Mouse (Mus musculus) MEL (cell line): ENCODE measurements at regions not wholly inside any gene's neighbourhood (a gene's known extent, or its start where the extent isn't known, plus 50 kb on each side); places are given as distances from the start of the nearest gene placed in this dataset.

ENCODE experiments used
- DNase-seq: peaks from one replicate; pipeline ENCODE4 v3.0.0; 2011; ENCODE audit warnings: low read depth, low spot score
- H3K27ac ChIP-seq: 2 replicates; pipeline ENCODE4 v1.5.1; 2012; ENCODE audit warnings: low read depth, mild to moderate bottlenecking, control low read depth, low read length, moderate library complexity; ENCODE audit not compliant: control insufficient read depth
- H3K27me3 ChIP-seq, 2 experiments: fragments of 150-350 bp in 1 of 2; sonication (generic) in 1 of 2; 2 replicates each; pipeline ENCODE4 v1.6.1; 2012; ENCODE audit warnings: low read length in 2 of 2, mild to moderate bottlenecking in 2 of 2, improper control_type of control experiment in 1 of 2, moderate library complexity in 1 of 2; ENCODE audit not compliant: insufficient read depth in 2 of 2, control insufficient read depth in 1 of 2
- H3K36me3 ChIP-seq, 2 experiments: 2 replicates each; pipeline ENCODE4 v1.6.1; 2012 to 2014; ENCODE audit warnings: low read length in 2 of 2, improper control_type of control experiment in 1 of 2, inconsistent platforms in 1 of 2, mild to moderate bottlenecking in 1 of 2; ENCODE audit not compliant: insufficient read depth in 2 of 2, control insufficient read depth in 1 of 2
- H3K4me1 ChIP-seq, 2 experiments: fragments of 150-350 bp in 1 of 2; sonication (generic) in 1 of 2; 2 replicates each; pipeline ENCODE4 v1.6.1; 2012; ENCODE audit warnings: low read length in 2 of 2, improper control_type of control experiment in 1 of 2, mild to moderate bottlenecking in 1 of 2; ENCODE audit not compliant: insufficient read depth in 2 of 2, control insufficient read depth in 1 of 2
- H3K4me3 ChIP-seq, 2 experiments: fragments of 150-350 bp in 1 of 2; sonication (generic) in 1 of 2; 2 replicates each; pipeline ENCODE4 v1.5.1; 2012; ENCODE audit warnings: low read depth in 2 of 2, low read length in 2 of 2, mild to moderate bottlenecking in 2 of 2, moderate library complexity in 2 of 2, control low read depth in 1 of 2, improper control_type of control experiment in 1 of 2; ENCODE audit not compliant: control insufficient read depth in 1 of 2, insufficient read depth in 1 of 2
- H3K79me2 ChIP-seq: 2 replicates; pipeline ENCODE4 v1.6.1; 2012; ENCODE audit warnings: mild to moderate bottlenecking, low read length, moderate library complexity; ENCODE audit not compliant: control insufficient read depth, poor library complexity, insufficient read depth
- H3K9ac ChIP-seq: 2 replicates; pipeline ENCODE4 v1.6.1; 2012; ENCODE audit warnings: low read depth, mild to moderate bottlenecking, control low read depth, low read length, moderate library complexity; ENCODE audit not compliant: control insufficient read depth, poor library complexity, severe bottlenecking
- H3K9me3 ChIP-seq: fragments of 150-350 bp; sonication (generic); replicated peaks from 2 replicates; pipeline ENCODE4 v1.6.1; 2012; ENCODE audit warnings: mild to moderate bottlenecking, low read length, improper control_type of control experiment, moderate library complexity; ENCODE audit not compliant: insufficient read depth
- CHD2 ChIP-seq: IDR thresholded peaks from 2 replicates; pipeline ENCODE4 v1.6.1; 2011; ENCODE audit warnings: low read length, improper control_type of control experiment
- CTCF ChIP-seq, 3 experiments: IDR thresholded peaks in 2 of 3; conservative IDR thresholded peaks in 1 of 3; 2 replicates each; pipeline ENCODE4 v1.5.1; 2011 to 2012; ENCODE audit warnings: low read length in 3 of 3, low read depth in 2 of 3, mild to moderate bottlenecking in 2 of 3, improper control_type of control experiment in 1 of 3, inconsistent platforms in 1 of 3, mixed read lengths in 1 of 3, moderate library complexity in 1 of 3; ENCODE audit not compliant: control insufficient read depth in 1 of 3, insufficient read depth in 1 of 3, poor library complexity in 1 of 3, severe bottlenecking in 1 of 3
- EP300 ChIP-seq, 2 experiments: IDR thresholded peaks; 2 replicates each; pipeline ENCODE4 v1.6.1; 2011; ENCODE audit warnings: improper control_type of control experiment in 2 of 2, low read length in 2 of 2, low read depth in 1 of 2, mild to moderate bottlenecking in 1 of 2
- ETS1 ChIP-seq: IDR thresholded peaks from 2 replicates; pipeline ENCODE4 v1.6.1; 2012; ENCODE audit warnings: low read depth, mild to moderate bottlenecking, inconsistent platforms, low read length, improper control_type of control experiment, moderate library complexity
- HCFC1 ChIP-seq: IDR thresholded peaks from 2 replicates; pipeline ENCODE4 v1.6.1; 2012; ENCODE audit warnings: low read depth, mild to moderate bottlenecking, inconsistent platforms, low read length, improper control_type of control experiment, moderate library complexity
- KAT2A ChIP-seq: conservative IDR thresholded peaks from 2 replicates; pipeline ENCODE4 v1.6.1; 2012; ENCODE audit warnings: low read depth, low read length, improper control_type of control experiment, inconsistent platforms
- MAFK ChIP-seq: IDR thresholded peaks from 2 replicates; pipeline ENCODE4 v1.6.1; 2011; ENCODE audit warnings: low read depth, mild to moderate bottlenecking, low read length, improper control_type of control experiment, borderline replicate concordance
- MAZ ChIP-seq: IDR thresholded peaks from 2 replicates; pipeline ENCODE4 v1.6.1; 2012; ENCODE audit warnings: low read depth, mild to moderate bottlenecking, inconsistent platforms, low read length, improper control_type of control experiment
- MEF2A ChIP-seq: IDR thresholded peaks from 2 replicates; pipeline ENCODE4 v1.6.1; 2014; ENCODE audit warnings: low read depth, mild to moderate bottlenecking, inconsistent platforms, low read length, improper control_type of control experiment; ENCODE audit not compliant: poor library complexity, insufficient replicate concordance, severe bottlenecking; ENCODE audit errors: extremely low read depth
- MXI1 ChIP-seq: IDR thresholded peaks from 2 replicates; pipeline ENCODE4 v1.6.1; 2011; ENCODE audit warnings: mild to moderate bottlenecking, low read depth, low read length, improper control_type of control experiment
- MYB ChIP-seq: IDR thresholded peaks from 2 replicates; pipeline ENCODE4 v1.6.1; 2011; ENCODE audit warnings: mild to moderate bottlenecking, low read depth, low read length, improper control_type of control experiment
- NELFE ChIP-seq: IDR thresholded peaks from 2 replicates; pipeline ENCODE4 v1.6.1; 2011; ENCODE audit warnings: low read depth, low read length, improper control_type of control experiment
- NRF1 ChIP-seq: IDR thresholded peaks from 2 replicates; pipeline ENCODE4 v1.6.1; 2014; ENCODE audit warnings: low read depth, mild to moderate bottlenecking, inconsistent platforms, low read length, improper control_type of control experiment, moderate library complexity; ENCODE audit not compliant: poor library complexity, insufficient read depth, severe bottlenecking
- POLR2A ChIP-seq, 2 experiments: IDR thresholded peaks; 2 replicates each; pipeline ENCODE4 v1.6.1; 2011 to 2012; ENCODE audit warnings: low read length in 2 of 2, mild to moderate bottlenecking in 2 of 2, control low read depth in 1 of 2, improper control_type of control experiment in 1 of 2, low read depth in 1 of 2, moderate library complexity in 1 of 2; ENCODE audit not compliant: control insufficient read depth in 1 of 2, insufficient read depth in 1 of 2, poor library complexity in 1 of 2
- POLR2AphosphoS5 ChIP-seq: IDR thresholded peaks from 2 replicates; pipeline ENCODE4 v1.6.1; 2012; ENCODE audit warnings: low read depth, borderline replicate concordance, mild to moderate bottlenecking, inconsistent platforms, low read length, moderate library complexity, mixed read lengths
- RCOR1 ChIP-seq: IDR thresholded peaks from 2 replicates; pipeline ENCODE4 v1.6.1; 2012; ENCODE audit warnings: low read depth, mild to moderate bottlenecking, inconsistent platforms, low read length, improper control_type of control experiment
- SIN3A ChIP-seq: IDR thresholded peaks from 2 replicates; pipeline ENCODE4 v1.6.1; 2012; ENCODE audit warnings: low read length, improper control_type of control experiment, inconsistent platforms
- SMC3 ChIP-seq: IDR thresholded peaks from 2 replicates; pipeline ENCODE4 v1.6.1; 2011; ENCODE audit warnings: low read depth, low read length, improper control_type of control experiment
- TAL1 ChIP-seq: IDR thresholded peaks from 2 replicates; pipeline ENCODE4 v1.6.1; 2012; ENCODE audit warnings: mild to moderate bottlenecking, inconsistent platforms, low read length, moderate library complexity, mixed read lengths
- TCF12 ChIP-seq: IDR thresholded peaks from 2 replicates; pipeline ENCODE4 v1.6.1; 2014; ENCODE audit warnings: low read depth, mild to moderate bottlenecking, inconsistent platforms, low read length, improper control_type of control experiment, moderate library complexity
- USF2 ChIP-seq, 2 experiments: IDR thresholded peaks; 2 replicates each; pipeline ENCODE4 v1.6.1; 2011 to 2012; ENCODE audit warnings: improper control_type of control experiment in 2 of 2, low read length in 2 of 2, borderline replicate concordance in 1 of 2, inconsistent platforms in 1 of 2, low read depth in 1 of 2, mild to moderate bottlenecking in 1 of 2; ENCODE audit not compliant: insufficient read depth in 1 of 2
- ZKSCAN1 ChIP-seq: IDR thresholded peaks from 2 replicates; pipeline ENCODE4 v1.6.1; 2012; ENCODE audit warnings: low read depth, mild to moderate bottlenecking, inconsistent platforms, low read length, improper control_type of control experiment, moderate library complexity
- ZMIZ1 ChIP-seq: IDR thresholded peaks from 2 replicates; pipeline ENCODE4 v1.6.1; 2012; ENCODE audit warnings: low read depth, mild to moderate bottlenecking, inconsistent platforms, low read length, improper control_type of control experiment, moderate library complexity

DNA sequence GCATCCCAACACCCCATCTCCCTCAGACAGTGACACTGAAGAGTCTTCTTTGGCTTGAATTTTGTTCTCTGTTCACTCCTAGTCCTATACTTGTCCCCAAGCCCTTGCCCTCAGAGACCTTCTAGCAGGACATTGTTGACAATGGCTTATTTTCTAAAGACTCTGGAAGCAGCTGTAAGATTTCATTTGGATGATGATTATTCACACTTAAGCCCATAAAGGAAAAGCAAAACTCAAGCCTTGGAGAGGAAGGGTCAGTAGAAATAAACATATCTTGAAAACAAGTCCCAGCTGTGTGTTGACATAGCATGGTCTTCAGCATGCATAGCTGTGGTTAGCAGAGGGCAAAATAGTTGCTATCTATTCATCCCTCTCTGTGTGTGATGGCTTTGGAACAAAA, 59.9 kb upstream of the Cdh11 start:
- no peak overlapping the region for H3K27ac ChIP-seq
- no peaks in the 10 kb centered on the region for H3K4me1 ChIP-seq
- H3K9ac ChIP-seq: no peak overlapping the region
- no peaks in the 10 kb centered on the region for H3K36me3 ChIP-seq
- no peaks in the 10 kb centered on the region for H3K27me3 ChIP-seq
- H3K9me3 ChIP-seq: no peaks in the 10 kb centered on the region
- no peaks in the 10 kb centered on the region for H3K79me2 ChIP-seq
- DNase-seq: no peak
- H3K4me3 ChIP-seq: no peak overlapping the region
- TF ChIP-seq SIN3A: no peak
- no peak for TF ChIP-seq HCFC1
- TF ChIP-seq ETS1: no peak
- no peak for TF ChIP-seq CHD2
- no peak for TF ChIP-seq MAZ
- TF ChIP-seq ZKSCAN1: no peak
- TF ChIP-seq SMC3: no peak
- no peak for TF ChIP-seq KAT2A
- no peak for TF ChIP-seq POLR2A (IDR thresholded peaks at IDR 0.05; ENCODE audit: control insufficient read depth in 1 of 2, insufficient read depth in 1 of 2, low read depth in 1 of 2, low read length in 2 of 2, poor library complexity in 1 of 2)
- TF ChIP-seq EP300 (IDR thresholded peaks at IDR 0.05; ENCODE audit: low read depth in 1 of 2, low read length in 2 of 2): no peak
- TF ChIP-seq USF2 (IDR thresholded peaks at IDR 0.05; ENCODE audit: borderline replicate concordance in 1 of 2, insufficient read depth in 1 of 2, low read depth in 1 of 2, low read length in 2 of 2): no peak
- TF ChIP-seq, all 39 proteins: peak for 0

DNA sequence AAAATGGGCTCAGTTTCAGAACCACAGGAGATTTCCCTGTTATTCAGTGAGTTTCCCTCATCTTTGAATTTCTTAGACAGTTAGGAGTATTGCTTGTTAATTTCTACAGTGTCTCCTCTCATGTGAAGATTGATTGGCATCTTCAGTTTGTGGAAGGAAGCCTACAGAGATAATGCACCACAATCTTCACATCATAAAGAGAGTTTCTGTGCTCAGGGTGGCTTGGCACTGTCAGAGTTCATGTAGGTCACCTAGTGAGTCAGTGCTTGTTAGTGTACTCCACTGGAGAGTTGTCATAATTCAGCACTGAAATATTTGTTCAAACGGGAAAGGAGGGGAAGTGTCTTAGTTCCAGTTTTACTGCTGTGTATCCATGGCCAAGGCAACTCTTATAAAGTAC, 74.6 kb upstream of the Cdh11 start:
- no peak overlapping the region for H3K4me3 ChIP-seq
- H3K4me1 ChIP-seq: no peaks in the 10 kb centered on the region
- H3K27ac ChIP-seq: no peak overlapping the region
- H3K27me3 ChIP-seq: no peaks in the 10 kb centered on the region
- DNase-seq: no peak
- no peak for TF ChIP-seq POLR2AphosphoS5
- no peak for TF ChIP-seq ETS1
- no peak for TF ChIP-seq TCF12
- no peak for TF ChIP-seq MEF2A
- TF ChIP-seq MAFK: no peak
- no peak for TF ChIP-seq HCFC1
- TF ChIP-seq SIN3A: no peak
- TF ChIP-seq RCOR1: no peak
- no peak for TF ChIP-seq TAL1
- no peak for TF ChIP-seq ZMIZ1
- no peak for TF ChIP-seq NRF1
- no peak for TF ChIP-seq CTCF (IDR thresholded peaks at IDR 0.05 in 2 of 3, conservative IDR thresholded peaks at IDR 0.05 in 1 of 3; ENCODE audit: control insufficient read depth in 1 of 3, insufficient read depth in 1 of 3, low read depth in 2 of 3, low read length in 3 of 3, poor library complexity in 1 of 3, severe bottlenecking in 1 of 3)
- no peak for TF ChIP-seq USF2 (IDR thresholded peaks at IDR 0.05; ENCODE audit: borderline replicate concordance in 1 of 2, insufficient read depth in 1 of 2, low read depth in 1 of 2, low read length in 2 of 2)
- no peak for TF ChIP-seq MXI1
- TF ChIP-seq MYB: no peak
- no peak for TF ChIP-seq NELFE
- TF ChIP-seq SMC3: no peak
- no peak for TF ChIP-seq MAZ
- TF ChIP-seq EP300 (IDR thresholded peaks at IDR 0.05; ENCODE audit: low read depth in 1 of 2, low read length in 2 of 2): no peak
- no peak for TF ChIP-seq POLR2A (IDR thresholded peaks at IDR 0.05; ENCODE audit: control insufficient read depth in 1 of 2, insufficient read depth in 1 of 2, low read depth in 1 of 2, low read length in 2 of 2, poor library complexity in 1 of 2)
- H3K36me3 ChIP-seq: no peaks in the 10 kb centered on the region
- no peaks in the 10 kb centered on the region for H3K9me3 ChIP-seq
- no peaks in the 10 kb centered on the region for H3K79me2 ChIP-seq
- no peak overlapping the region for H3K9ac ChIP-seq
